Mouse (Mus musculus) frontal cortex, postnatal 10 days (tissue): ENCODE measurements around the gene Slc6a5.
"Not testable (repeated sequence)": the region's sequence is repeated elsewhere in the genome, so short reads cannot be mapped to it uniquely, and the experiment has no call there.

Experiments used
- DNase-seq, 2 experiments: peaks; one replicate each; pipeline ENCODE4 v3.0.0; 2022; ENCODE audit warnings: low spot score in 2 of 2, mixed read lengths in 1 of 2

Gene Slc6a5

GRCm38 (mm10) chr7:49913164-49913563 is 3.2 kb downstream of the Slc6a5 start:
- no peak for DNase-seq

GRCm38 (mm10) chr7:49913728-49914328 is 3.9 kb downstream of the Slc6a5 start:
- DNase-seq, result no peak

- no peak for DNase-seq
Observed at GRCm38 (mm10) chr7:49914946-49915345, 5.0 kb downstream of the Slc6a5 start.

- no peak for DNase-seq
Observed at GRCm38 (mm10) chr7:49915471-49915870, 5.5 kb downstream of the Slc6a5 start.

GRCm38 (mm10) chr7:49919494-49919893 is 9.5 kb downstream of the Slc6a5 start:
- no peak for DNase-seq

GRCm38 (mm10) chr7:49920751-49921150 is 10.8 kb downstream of the Slc6a5 start:
- no peak for DNase-seq

GRCm38 (mm10) chr7:49922928-49923327 is 13.0 kb downstream of the Slc6a5 start:
- no peak for DNase-seq

- peak; percentile 70 to 81 for DNase-seq
Observed at GRCm38 (mm10) chr7:49923376-49923775, 13.4 kb downstream of the Slc6a5 start.

GRCm38 (mm10) chr7:49928571-49928970 is 18.6 kb downstream of the Slc6a5 start:
- DNase-seq, result no peak

GRCm38 (mm10) chr7:49929999-49930398 is 20.1 kb downstream of the Slc6a5 start:
- no peak for DNase-seq

GRCm38 (mm10) chr7:49933386-49934115 is 23.6 kb downstream of the Slc6a5 start:
- not testable (repeated sequence) for DNase-seq

GRCm38 (mm10) chr7:49936821-49937220 is 26.9 kb downstream of the Slc6a5 start:
- no peak for DNase-seq

GRCm38 (mm10) chr7:49942023-49942422 is 32.1 kb downstream of the Slc6a5 start:
- no peak for DNase-seq

GRCm38 (mm10) chr7:49942490-49942889 is 32.5 kb downstream of the Slc6a5 start:
- no peak for DNase-seq

- no peak for DNase-seq
Observed at GRCm38 (mm10) chr7:49946691-49947090, 36.7 kb downstream of the Slc6a5 start.

- no peak for DNase-seq
Observed at GRCm38 (mm10) chr7:49953546-49954181, 43.7 kb downstream of the Slc6a5 start.

- DNase-seq, result no peak
Observed at GRCm38 (mm10) chr7:49954834-49955233, 44.9 kb downstream of the Slc6a5 start.

- DNase-seq, result no peak
Observed at GRCm38 (mm10) chr7:49957142-49957541, 47.2 kb downstream of the Slc6a5 start.

- DNase-seq, result no peak
Observed at GRCm38 (mm10) chr7:49963764-49964163, 53.8 kb downstream of the Slc6a5 start.

- DNase-seq, result no peak
Observed at GRCm38 (mm10) chr7:49969516-49969915, 59.6 kb downstream of the Slc6a5 start.

GRCm38 (mm10) chr7:49974841-49975440 is 65.0 kb downstream of the Slc6a5 start, which contains the start of gene Nell1:
Nell1 (plus strand) TSS chr7:49974864.
- DNase-seq, result peak in 1 of 2 experiments; percentile 27

- DNase-seq, result peak in 1 of 2 experiments; percentile 42
Observed at GRCm38 (mm10) chr7:49975441-49976121, 65.6 kb downstream of the Slc6a5 start.
